Mouse (Mus musculus) heart, postnatal 25 days (tissue): ENCODE measurements around the gene Erfe. TPM values are rescaled to one million over a fixed set of nuclear protein-coding genes. Genes with fewer than 3 reads are reported as not detected.

ENCODE experiments used
- DNase-seq: peaks from one replicate; pipeline ENCODE4 v3.0.0; 2022; ENCODE audit warnings: low spot score
- intact Hi-C: fragments of 180-260 bp; cut with DNase I; formaldehyde crosslinking; loops from one replicate; pipeline ENCODE4 v1.15.1; 2025
- total RNA-seq, 2 experiments: library from RNA; stranded (reverse); gene quantifications; 2 replicates each; pipeline ENCODE4 v1.2.3; 2021

Erfe gene
- under 1 TPM in 1 of 2 experiments, not detected in 1; 0.26 TPM for total RNA-seq

GRCm38 (mm10) chr1:91366215-91367108 lies at the start of gene Erfe:
TSS of gene Erfe (plus strand) at chr1:91366430.
- no peak for DNase-seq
- intact Hi-C loops: loop anchor here (5.0 kb wide), 1 partner anchor 116 kb away; no protein-coding TSS in a partner anchor

- intact Hi-C loops: no loop called here
- no peak for DNase-seq
Measured at GRCm38 (mm10) chr1:91317656-91318055, 48.6 kb upstream of the Erfe start.

- DNase-seq: no peak
- intact Hi-C loops: no loop called here
Measured at GRCm38 (mm10) chr1:91321760-91322438, 44.3 kb upstream of the Erfe start, which contains the start of gene Espnl. TSS of gene Espnl (plus strand) at chr1:91322075.

GRCm38 (mm10) chr1:91324646-91325045 lies 41.6 kb upstream of the Erfe start:
- intact Hi-C loops: no loop called here
- DNase-seq: no peak

GRCm38 (mm10) chr1:91325488-91326042 lies 40.7 kb upstream of the Erfe start:
- DNase-seq: no peak
- intact Hi-C loops: no loop called here

- intact Hi-C loops: no loop called here
Measured at GRCm38 (mm10) chr1:91332102-91332501, 34.1 kb upstream of the Erfe start.

GRCm38 (mm10) chr1:91333582-91333981 lies 32.6 kb upstream of the Erfe start:
- DNase-seq: no peak
- intact Hi-C loops: no loop called here

More at GRCm38 (mm10) chr1:91332102-91332501, 34.1 kb upstream of the Erfe start:
- DNase-seq: no peak

- DNase-seq: no peak
Measured at GRCm38 (mm10) chr1:91337355-91337754, 28.9 kb upstream of the Erfe start.

GRCm38 (mm10) chr1:91344001-91344400 lies 22.2 kb upstream of the Erfe start:
- no peak for DNase-seq
- intact Hi-C loops: no loop called here

More at GRCm38 (mm10) chr1:91337355-91337754, 28.9 kb upstream of the Erfe start:
- intact Hi-C loops: no loop called here

- intact Hi-C loops: no loop called here
- no peak for DNase-seq
Measured at GRCm38 (mm10) chr1:91344921-91345685, 21.1 kb upstream of the Erfe start.

- intact Hi-C loops: loop anchor here (1.0 kb wide), 1 partner anchor 136 kb away; no protein-coding TSS in a partner anchor
- DNase-seq: no peak
Measured at GRCm38 (mm10) chr1:91346892-91347291, 19.3 kb upstream of the Erfe start.

- DNase-seq: no peak
- intact Hi-C loops: no loop called here
Measured at GRCm38 (mm10) chr1:91350841-91351240, 15.4 kb upstream of the Erfe start, which contains the start of gene Klhl30. TSS of gene Klhl30 (plus strand) at chr1:91351016.

GRCm38 (mm10) chr1:91351249-91351648 lies 15.0 kb upstream of the Erfe start:
- intact Hi-C loops: no loop called here
- no peak for DNase-seq

GRCm38 (mm10) chr1:91352277-91352676 lies 14.0 kb upstream of the Erfe start:
- intact Hi-C loops: no loop called here
- no peak for DNase-seq

GRCm38 (mm10) chr1:91356105-91356504 lies 10.1 kb upstream of the Erfe start:
- no peak for DNase-seq
- intact Hi-C loops: no loop called here

- intact Hi-C loops: no loop called here
- no peak for DNase-seq
Measured at GRCm38 (mm10) chr1:91362113-91362512, 4.1 kb upstream of the Erfe start.

- DNase-seq: no peak
- intact Hi-C loops: loop anchor here (5.0 kb wide), 1 partner anchor 117 kb away; no protein-coding TSS in a partner anchor
Measured at GRCm38 (mm10) chr1:91364822-91365644, 1.2 kb upstream of the Erfe start.

- no peak for DNase-seq
- intact Hi-C loops: loop anchor here (5.0 kb wide), 1 partner anchor 116 kb away; no protein-coding TSS in a partner anchor
Measured at GRCm38 (mm10) chr1:91365816-91366214, 415 bp upstream of the Erfe start.

GRCm38 (mm10) chr1:91367295-91367694 lies 1.1 kb downstream of the Erfe start:
- intact Hi-C loops: loop anchor here (5.0 kb wide), 1 partner anchor 115 kb away; no protein-coding TSS in a partner anchor
- no peak for DNase-seq
